Mouse (Mus musculus) kidney, embryonic 15.5 days (tissue): ENCODE measurements around the gene Orm3. TPM values are rescaled to one million over a fixed set of nuclear protein-coding genes. Genes with fewer than 3 reads are reported as not detected.
"Not testable (repeated sequence)": the region's sequence is repeated elsewhere in the genome, so short reads cannot be mapped to it uniquely, and the experiment has no call there.

Experiments used
- ATAC-seq: fragments of 200-750 bp; cut with Nextera tagmentation; replicated peaks from 2 replicates; pipeline ENCODE4 v1.8.0; 2017; ENCODE audit warnings: moderate TSS enrichment; ENCODE audit not compliant: low FRiP score
- H3K27ac ChIP-seq: fragments of 300-500 bp; sonication (generic); 2 replicates; pipeline ENCODE4 v1.5.1; 2015; ENCODE audit warnings: mild to moderate bottlenecking, inconsistent platforms
- H3K27me3 ChIP-seq: fragments of 300-500 bp; sonication (generic); 2 replicates; pipeline ENCODE4 v1.6.1; 2015; ENCODE audit warnings: inconsistent platforms
- H3K36me3 ChIP-seq: fragments of 300-500 bp; sonication (generic); 2 replicates; pipeline ENCODE4 v1.6.1; 2015; ENCODE audit warnings: inconsistent platforms
- H3K4me1 ChIP-seq: fragments of 300-500 bp; sonication (generic); 2 replicates; pipeline ENCODE4 v1.6.1; 2015; ENCODE audit warnings: inconsistent platforms
- H3K4me2 ChIP-seq: fragments of 300-500 bp; sonication (generic); 2 replicates; pipeline ENCODE4 v1.6.1; 2015; ENCODE audit warnings: moderate library complexity, mild to moderate bottlenecking, inconsistent platforms
- H3K4me3 ChIP-seq: fragments of 300-500 bp; sonication (generic); replicated peaks from 2 replicates; pipeline ENCODE4 v1.5.1; 2015; ENCODE audit warnings: mild to moderate bottlenecking, inconsistent platforms
- H3K9ac ChIP-seq: fragments of 300-500 bp; sonication (generic); 2 replicates; pipeline ENCODE4 v1.6.1; 2015; ENCODE audit warnings: mild to moderate bottlenecking, inconsistent platforms
- H3K9me3 ChIP-seq: fragments of 300-500 bp; sonication (generic); replicated peaks from 2 replicates; pipeline ENCODE4 v1.6.1; 2016; ENCODE audit warnings: inconsistent platforms
- WGBS: fragments of 180-500 bp; shearing (Covaris S2); methylation state at CpG from one replicate; pipeline ENCODE4 v1.1.7; 2015; ENCODE audit warnings: mixed read lengths; 5-methylcytosine and 5-hydroxymethylcytosine counted together
- polyA plus RNA-seq: library from polyadenylated mRNA; unstranded; fragments of >200 nt; fragmentation: Nextera tagmentation; extraction: Ambion mirVana; gene quantifications from 2 replicates; pipeline ENCODE4 v1.2.1, GENCODE M21; 2015

Gene Orm3
- polyA plus RNA-seq, result not detected in 2 replicates

GRCm38 (mm10) chr4:63355877-63356665 lies at the start of gene Orm3:
Gene Orm3, plus strand, starts transcription at chr4:63356162.
- no peak within 1 kb of the TSS for H3K27ac ChIP-seq
- no peaks in the 10 kb centered on the region for H3K4me1 ChIP-seq
- no peaks in the 10 kb centered on the region for H3K27me3 ChIP-seq
- no peaks in the 10 kb centered on the region for H3K9me3 ChIP-seq
- H3K4me2 ChIP-seq, result no peak within 1 kb of the TSS
- no peaks in the 10 kb centered on the region for H3K36me3 ChIP-seq
- WGBS, result 62% methylated on average over 4 of the region's 4 CpGs
- no peak within 1 kb of the TSS for H3K4me3 ChIP-seq
- ATAC-seq, result no peak
- no peak within 1 kb of the TSS for H3K9ac ChIP-seq

- no peak overlapping the region for H3K4me2 ChIP-seq
- H3K4me3 ChIP-seq, result no peak overlapping the region
- peak; percentile 57; the same call in 1 of the 2 replicates for ATAC-seq
- 32% methylated on average over 21 of the region's 21 CpGs for WGBS
- H3K9me3 ChIP-seq, result no peaks in the 10 kb centered on the region
- 0 out of 2 replicates have a peak, but pooled peaks cover 3% of the 10 kb centered on the region for H3K4me1 ChIP-seq
- H3K27ac ChIP-seq, result no peak overlapping the region
- H3K9ac ChIP-seq, result no peak overlapping the region
- H3K27me3 ChIP-seq, result no peaks in the 10 kb centered on the region
- H3K36me3 ChIP-seq, result peaks cover 13% of the 10 kb centered on the region; the same call in 1 of the 2 replicates
Measured at GRCm38 (mm10) chr4:63307175-63308062, 48.5 kb upstream of the Orm3 start.

DNA sequence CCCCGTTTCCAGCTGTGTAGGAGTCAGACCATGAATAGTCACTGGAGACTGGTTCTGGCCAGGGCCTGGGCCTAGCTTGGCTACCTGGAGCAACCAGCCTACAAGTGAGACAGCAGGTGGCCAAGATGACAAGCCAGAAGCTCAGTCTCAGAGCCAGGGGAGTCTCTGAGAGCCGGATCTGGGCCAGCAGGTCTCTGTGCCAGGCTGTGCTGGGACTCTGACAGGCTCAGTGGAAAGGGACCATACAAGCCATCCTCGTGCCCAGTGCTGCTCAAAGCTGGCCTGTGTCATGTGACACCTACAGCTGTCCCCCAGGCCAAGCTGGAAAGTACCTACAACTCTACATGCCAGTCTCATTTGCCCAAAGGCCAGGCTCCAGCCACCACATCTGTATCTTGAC lies 47.6 kb upstream of the Orm3 start:
- WGBS, result 80% methylated on average over 3 of the region's 3 CpGs
- no peak overlapping the region for H3K4me3 ChIP-seq
- H3K9me3 ChIP-seq, result no peaks in the 10 kb centered on the region
- H3K27me3 ChIP-seq, result no peaks in the 10 kb centered on the region
- no peak for ATAC-seq
- no peak overlapping the region for H3K27ac ChIP-seq
- no peak overlapping the region for H3K4me2 ChIP-seq
- H3K9ac ChIP-seq, result no peak overlapping the region
- peaks cover 13% of the 10 kb centered on the region; the same call in 1 of the 2 replicates for H3K36me3 ChIP-seq
- 0 out of 2 replicates have a peak, but pooled peaks cover 3% of the 10 kb centered on the region for H3K4me1 ChIP-seq

DNA sequence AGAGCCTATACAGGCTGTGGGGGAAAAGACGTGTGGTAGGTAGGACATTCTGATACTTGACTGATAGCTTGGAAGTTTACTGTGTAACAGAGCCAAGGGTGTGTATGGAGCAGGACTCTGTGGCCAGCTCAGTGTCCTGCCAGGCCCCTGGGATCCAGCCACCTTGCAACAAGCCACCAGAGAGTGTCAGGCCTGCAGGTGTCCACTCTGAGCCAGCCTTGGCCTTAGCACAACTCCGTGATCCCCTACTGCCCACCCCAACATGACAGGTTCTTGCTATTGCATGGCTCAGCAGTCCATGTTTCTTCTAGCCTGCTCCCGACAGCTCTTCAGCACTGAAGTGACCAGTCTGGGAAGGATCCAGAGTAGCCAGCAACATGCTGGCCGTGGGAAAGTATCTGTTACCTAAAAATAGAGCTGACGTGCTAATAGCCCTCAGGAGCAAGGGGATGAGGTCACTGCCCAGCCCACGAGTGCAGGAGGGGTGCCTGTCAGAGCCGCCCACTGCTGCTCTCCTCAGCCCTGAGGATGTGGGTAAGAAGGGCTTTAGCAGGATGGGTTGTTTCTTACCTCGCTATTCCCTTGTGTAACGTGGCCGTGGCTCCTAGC lies 45.6 kb upstream of the Orm3 start:
- no peak overlapping the region for H3K9ac ChIP-seq
- H3K4me2 ChIP-seq, result no peak overlapping the region
- no peak for ATAC-seq
- H3K27ac ChIP-seq, result no peak overlapping the region
- 46% methylated on average over 10 of the region's 10 CpGs for WGBS
- H3K4me1 ChIP-seq, result 0 out of 2 replicates have a peak, but pooled peaks cover 3% of the 10 kb centered on the region
- H3K4me3 ChIP-seq, result no peak overlapping the region
- peaks cover 20% of the 10 kb centered on the region; the same call in 1 of the 2 replicates for H3K36me3 ChIP-seq
- H3K9me3 ChIP-seq, result no peaks in the 10 kb centered on the region
- no peaks in the 10 kb centered on the region for H3K27me3 ChIP-seq

DNA sequence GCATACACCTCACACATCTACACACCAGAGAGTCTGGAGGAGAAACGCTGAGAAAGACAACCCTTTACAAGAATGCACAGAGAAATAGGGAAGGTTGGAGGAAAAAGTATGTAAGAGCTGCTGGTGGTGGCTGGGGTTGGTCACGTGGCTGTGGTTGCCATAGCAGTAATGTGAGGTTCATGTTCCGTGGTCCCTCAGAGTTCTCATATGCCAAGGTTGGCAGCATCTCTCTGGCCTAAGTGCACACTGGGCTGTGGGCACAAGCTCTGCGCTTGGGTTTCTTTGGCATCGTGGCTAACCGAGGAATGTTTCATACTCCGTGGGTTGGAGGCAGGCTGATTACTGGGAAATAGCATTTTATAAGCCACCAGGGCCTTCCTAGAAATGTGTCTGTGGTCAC lies 44.5 kb upstream of the Orm3 start:
- WGBS, result 94% methylated on average over 7 of the region's 7 CpGs
- Histone ChIP-seq H3K9me3 (no peaks in the 10 kb centered on the region), H3K4me3 (no peak overlapping the region), H3K4me1 (0 out of 2 replicates have a peak, but pooled peaks cover 3% of the 10 kb centered on the region), H3K27me3 (no peaks in the 10 kb centered on the region), H3K36me3 (peaks cover 18% of the 10 kb centered on the region), H3K9ac (no peak overlapping the region), H3K4me2 (no peak overlapping the region), H3K27ac (no peak overlapping the region)
- no peak for ATAC-seq

GRCm38 (mm10) chr4:63314063-63314462 lies 41.9 kb upstream of the Orm3 start:
- H3K36me3 ChIP-seq, result peaks cover 34% of the 10 kb centered on the region
- no peak for ATAC-seq
- no peak overlapping the region for H3K4me3 ChIP-seq
- H3K4me1 ChIP-seq, result no peaks in the 10 kb centered on the region
- 84% methylated on average over 5 of the region's 5 CpGs for WGBS
- no peak overlapping the region for H3K9ac ChIP-seq
- H3K4me2 ChIP-seq, result no peak overlapping the region
- no peaks in the 10 kb centered on the region for H3K27me3 ChIP-seq
- no peak overlapping the region for H3K27ac ChIP-seq
- no peaks in the 10 kb centered on the region for H3K9me3 ChIP-seq

GRCm38 (mm10) chr4:63316076-63316746 lies 39.8 kb upstream of the Orm3 start:
- H3K9me3 ChIP-seq, result no peaks in the 10 kb centered on the region
- H3K9ac ChIP-seq, result no peak overlapping the region
- H3K27ac ChIP-seq, result no peak overlapping the region
- 0 out of 2 replicates have a peak, but pooled peaks have one; percentile 24 for ATAC-seq
- no peaks in the 10 kb centered on the region for H3K27me3 ChIP-seq
- H3K4me2 ChIP-seq, result no peak overlapping the region
- H3K36me3 ChIP-seq, result peaks cover 40% of the 10 kb centered on the region
- WGBS, result 62% methylated on average over 9 of the region's 9 CpGs
- no peak overlapping the region for H3K4me3 ChIP-seq
- H3K4me1 ChIP-seq, result no peaks in the 10 kb centered on the region

GRCm38 (mm10) chr4:63319566-63319965 lies 36.4 kb upstream of the Orm3 start:
- not testable (repeated sequence) for H3K4me1 ChIP-seq, H3K9ac ChIP-seq, H3K9me3 ChIP-seq, ATAC-seq, H3K4me2 ChIP-seq, H3K4me3 ChIP-seq, H3K27ac ChIP-seq, H3K27me3 ChIP-seq
- H3K36me3 ChIP-seq, result peaks cover 59% of the 10 kb centered on the region
- 31% methylated on average over 3 of the region's 3 CpGs for WGBS

- no peaks in the 10 kb centered on the region for H3K27me3 ChIP-seq
- H3K9me3 ChIP-seq, result no peaks in the 10 kb centered on the region
- peaks cover 59% of the 10 kb centered on the region for H3K36me3 ChIP-seq
- no peak overlapping the region for H3K27ac ChIP-seq
- no peaks in the 10 kb centered on the region for H3K4me1 ChIP-seq
- ATAC-seq, result no peak
- no peak overlapping the region for H3K4me3 ChIP-seq
- no peak overlapping the region for H3K9ac ChIP-seq
- 79% methylated on average over 8 of the region's 8 CpGs for WGBS
- no peak overlapping the region for H3K4me2 ChIP-seq
Measured at GRCm38 (mm10) chr4:63323275-63323815, 32.6 kb upstream of the Orm3 start.

DNA sequence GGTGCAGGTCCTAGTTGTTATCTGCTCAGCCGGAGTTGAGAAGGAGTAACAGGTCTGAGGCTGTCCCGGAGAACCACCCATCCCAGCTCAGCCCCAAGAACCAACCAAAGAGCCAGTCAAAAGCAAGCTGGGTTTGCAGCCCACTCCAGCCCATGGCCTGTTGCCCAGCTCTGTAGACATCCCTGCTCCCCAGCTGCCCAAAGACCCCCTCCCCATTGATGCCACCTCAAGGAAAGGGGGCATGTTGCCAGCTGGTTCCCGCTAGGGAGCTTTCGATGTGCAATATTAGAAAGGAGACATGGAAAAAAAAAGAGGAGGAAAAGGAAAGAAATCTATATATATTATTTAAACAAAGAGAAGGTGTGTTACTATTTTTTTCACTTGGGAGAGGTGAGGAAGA lies 22.6 kb upstream of the Orm3 start:
- Histone ChIP-seq H3K27me3 (no peaks in the 10 kb centered on the region), H3K9me3 (no peaks in the 10 kb centered on the region), H3K4me1 (no peaks in the 10 kb centered on the region), H3K4me3 (no peak overlapping the region), H3K27ac (no peak overlapping the region), H3K4me2 (no peak overlapping the region), H3K9ac (no peak overlapping the region), H3K36me3 (peaks cover 33% of the 10 kb centered on the region)
- 97% methylated on average over 4 of the region's 4 CpGs for WGBS
- ATAC-seq, result no peak

DNA sequence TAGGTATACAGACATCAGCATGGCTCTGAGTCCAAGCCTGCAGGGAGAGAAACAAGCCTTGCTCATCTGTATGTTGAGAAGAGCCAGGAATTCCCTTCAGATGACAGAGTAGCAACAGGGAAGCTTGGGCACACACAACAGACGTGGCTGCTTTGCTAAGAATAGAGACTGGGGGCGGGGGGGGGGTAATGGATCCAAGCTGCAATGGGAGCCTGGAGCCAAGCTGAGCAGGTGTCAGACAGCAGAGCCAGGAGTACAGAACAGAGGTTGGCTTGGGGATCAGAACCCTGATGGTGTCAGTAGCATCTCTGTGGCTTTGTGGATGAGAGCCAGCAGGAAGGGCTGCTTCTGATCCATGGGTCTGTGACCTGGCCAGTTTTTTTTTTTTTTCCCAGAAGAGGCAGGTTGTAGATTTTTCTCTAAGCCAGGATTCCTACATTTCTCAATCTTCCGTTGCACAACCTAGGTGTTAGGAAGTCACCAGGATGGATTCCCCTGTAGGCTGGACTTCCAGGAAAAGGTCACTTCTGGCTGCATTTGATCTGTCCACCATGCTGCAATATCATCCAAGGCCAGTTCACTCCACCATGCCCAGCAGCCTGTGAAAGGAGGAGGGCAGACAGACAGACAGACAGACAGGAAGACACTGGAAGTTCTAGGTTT lies 17.4 kb upstream of the Orm3 start:
- Histone ChIP-seq H3K27ac (no peak overlapping the region), H3K4me2 (no peak overlapping the region), H3K9me3 (no peaks in the 10 kb centered on the region), H3K36me3 (0 out of 2 replicates have a peak, but pooled peaks cover under 1% of the 10 kb centered on the region), H3K9ac (no peak overlapping the region), H3K27me3 (no peaks in the 10 kb centered on the region), H3K4me1 (no peaks in the 10 kb centered on the region), H3K4me3 (no peak overlapping the region)
- 72% methylated on average over 3 of the region's 3 CpGs for WGBS
- no peak for ATAC-seq
